Mouse (Mus musculus): Measurements from ENCODE around the gene Gzmg.

GRCm38 (mm10) chr14:56205613-56206012 is 46.2 kb upstream of the Gzmg start:
- TF ChIP-seq POLR2A (IDR thresholded peaks at IDR 0.05; ENCODE audit: control insufficient read depth, extremely low read depth, insufficient read depth, low read length, poor library complexity) (no peak), CTCF (IDR thresholded peaks at IDR 0.05; ENCODE audit: borderline replicate concordance, control insufficient read depth, extremely low read depth, insufficient read depth, low read length, poor library complexity) (no peak)
